Mouse (Mus musculus): ENCODE data around the gene Itgav. TPM values are rescaled to one million over a fixed set of nuclear protein-coding genes. Genes with fewer than 3 reads are reported as not detected.

The Itgav gene
- 16.1 and 16.9 TPM in 2 replicates for polyA plus RNA-seq (2015; fragmentation: Nextera tagmentation; extraction: Ambion mirVana)

DNA sequence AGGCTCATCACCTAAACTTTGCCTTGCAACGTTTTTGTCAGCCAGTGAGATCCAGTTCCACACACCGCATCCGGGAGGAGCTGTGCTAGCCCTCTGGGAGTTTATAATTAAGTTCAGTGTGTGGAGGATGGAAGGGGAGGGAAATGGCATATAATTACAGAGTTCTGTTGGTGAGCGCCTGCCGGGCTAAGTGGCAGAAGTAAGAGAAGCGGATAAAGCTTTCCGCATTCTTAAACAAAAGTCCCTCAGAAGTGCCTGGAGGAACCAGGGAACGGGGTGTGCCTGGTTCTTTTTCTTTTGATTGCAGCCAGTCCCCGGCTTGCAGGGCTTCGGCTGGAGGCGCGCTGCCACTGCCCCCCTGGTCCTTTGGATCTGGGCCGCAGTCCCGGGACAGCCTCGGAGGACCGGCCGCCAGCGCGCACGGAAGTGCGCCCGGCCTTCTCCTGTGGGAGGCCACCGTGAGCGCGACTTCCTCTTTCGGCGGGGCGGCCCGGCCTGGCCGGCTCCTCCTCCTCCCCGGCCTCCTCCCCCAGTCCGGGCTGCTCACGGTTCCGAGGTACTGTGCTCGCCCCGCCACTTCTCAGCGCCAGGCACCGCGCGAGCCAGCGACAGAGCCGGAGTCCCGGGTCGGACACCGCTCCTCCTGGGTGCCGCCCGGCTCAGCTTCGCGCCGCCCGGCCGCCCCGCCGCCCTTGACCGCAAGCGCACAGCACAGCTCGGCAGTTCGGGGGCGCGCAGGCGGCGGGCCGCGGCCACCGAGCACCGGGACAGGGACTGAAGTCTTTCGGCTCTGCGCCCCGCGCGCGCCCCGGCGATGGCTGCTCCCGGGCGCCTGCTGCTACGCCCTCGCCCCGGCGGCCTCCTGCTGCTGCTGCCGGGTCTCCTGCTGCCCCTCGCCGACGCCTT, at the start of gene Itgav:
Gene Itgav (plus strand): TSS at position 477 of the 906 bp plus-strand sequence.
- Histone ChIP-seq H3K27me3 (replicated peaks) (no peaks in the 10 kb centered on the region), H3K36me3 (replicated peaks) (no peaks in the 10 kb centered on the region), H3K4me3 (peak within 1 kb of the TSS; percentile 88), H3K9me3 (no peaks in the 10 kb centered on the region), H3K4me1 (peaks cover 20% of the 10 kb centered on the region), H3K27ac (peak within 1 kb of the TSS; percentile 79), H3K9ac (peak within 1 kb of the TSS; percentile 56), H3K4me2 (peak within 1 kb of the TSS; percentile 98)
- WGBS, result under 1% methylated on average over 81 of the region's 84 CpGs
- ATAC-seq (replicated peaks), result peak; percentile 95

- Histone ChIP-seq H3K27me3 (replicated peaks) (no peaks in the 10 kb centered on the region), H3K4me2 (no peak overlapping the region), H3K9me3 (no peaks in the 10 kb centered on the region), H3K36me3 (replicated peaks) (no peaks in the 10 kb centered on the region), H3K9ac (no peak overlapping the region), H3K27ac (no peak overlapping the region), H3K4me1 (no peaks in the 10 kb centered on the region), H3K4me3 (no peak overlapping the region)
- ATAC-seq (replicated peaks), result no peak
- WGBS, result 80% methylated on average over 7 of the region's 7 CpGs
These were observed 49.8 kb upstream of the Itgav start for GRCm38 (mm10) chr2:83674421-83674820.

DNA sequence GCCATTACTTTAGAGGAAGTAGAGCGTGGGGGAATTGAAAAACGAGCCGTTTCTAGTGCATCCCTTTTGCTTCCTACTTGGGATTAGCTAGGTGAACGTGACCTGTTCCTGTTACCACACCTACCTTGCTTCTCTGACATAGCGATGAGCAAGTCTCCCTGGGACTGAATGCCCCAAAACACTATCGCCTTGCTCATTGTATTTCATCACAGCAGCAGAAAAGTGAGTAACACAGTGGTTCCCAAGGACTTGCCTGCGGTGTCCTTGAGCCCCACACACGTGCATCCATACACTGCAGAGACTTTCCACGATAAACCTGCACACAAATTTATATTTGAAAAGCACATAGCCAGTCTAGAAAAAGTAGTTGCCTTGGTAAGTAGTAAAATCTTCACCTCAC, 49.3 kb upstream of the Itgav start:
- no peak overlapping the region for H3K27ac ChIP-seq
- no peak for ATAC-seq (replicated peaks)
- no peaks in the 10 kb centered on the region for H3K4me1 ChIP-seq
- H3K27me3 ChIP-seq (replicated peaks), result no peaks in the 10 kb centered on the region
- H3K36me3 ChIP-seq (replicated peaks), result no peaks in the 10 kb centered on the region
- H3K4me2 ChIP-seq, result no peak overlapping the region
- WGBS, result 88% methylated on average over 9 of the region's 9 CpGs
- no peaks in the 10 kb centered on the region for H3K9me3 ChIP-seq
- H3K4me3 ChIP-seq, result no peak overlapping the region
- no peak overlapping the region for H3K9ac ChIP-seq

- no peaks in the 10 kb centered on the region for H3K9me3 ChIP-seq
- H3K27me3 ChIP-seq (replicated peaks), result no peaks in the 10 kb centered on the region
- no peak overlapping the region for H3K4me3 ChIP-seq
- H3K4me2 ChIP-seq, result no peak overlapping the region
- H3K9ac ChIP-seq, result no peak overlapping the region
- H3K4me1 ChIP-seq, result no peaks in the 10 kb centered on the region
- ATAC-seq (replicated peaks), result no peak
- no peak overlapping the region for H3K27ac ChIP-seq
- 61% methylated on average over 5 of the region's 5 CpGs for WGBS
- H3K36me3 ChIP-seq (replicated peaks), result no peaks in the 10 kb centered on the region
These were observed 48.5 kb upstream of the Itgav start for GRCm38 (mm10) chr2:83675681-83676080.

DNA sequence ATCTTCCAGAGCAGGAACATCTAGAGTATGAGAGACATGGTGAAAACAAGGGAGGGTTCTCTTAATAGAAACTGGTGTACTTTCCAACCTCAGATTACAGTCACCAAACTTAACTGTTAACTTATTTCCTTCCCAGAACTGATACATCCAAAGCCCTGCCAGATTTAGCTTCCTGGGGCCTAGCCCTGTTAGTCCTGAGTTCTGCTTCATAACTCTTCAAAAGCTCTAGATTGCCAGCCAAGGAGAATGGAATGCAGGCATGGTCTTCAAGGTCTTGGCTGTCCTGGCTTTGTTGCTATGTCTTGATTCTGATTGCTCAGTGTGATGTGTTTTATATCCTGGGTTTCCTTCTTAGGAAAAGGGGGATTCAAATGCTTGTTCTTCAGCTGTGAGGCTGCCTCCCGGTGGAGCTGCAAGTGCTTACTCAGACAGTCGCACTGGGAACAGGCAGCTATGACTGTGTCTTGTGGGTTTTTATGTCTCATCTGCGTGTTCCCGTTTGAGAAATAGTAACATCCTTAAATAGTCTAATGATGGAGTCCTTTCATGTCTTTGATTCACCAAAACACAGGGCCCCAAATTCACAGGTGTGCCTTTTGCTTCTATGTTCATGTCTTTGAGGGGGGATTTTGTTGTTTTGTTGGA, 47.8 kb upstream of the Itgav start:
- no peak overlapping the region for H3K4me2 ChIP-seq

GRCm38 (mm10) chr2:83681332-83681731, 42.9 kb upstream of the Itgav start:
- no peak for ATAC-seq (replicated peaks)
- Histone ChIP-seq H3K36me3 (replicated peaks) (no peaks in the 10 kb centered on the region), H3K9ac (no peak overlapping the region), H3K27ac (no peak overlapping the region), H3K9me3 (no peaks in the 10 kb centered on the region), H3K4me2 (no peak overlapping the region), H3K4me3 (no peak overlapping the region), H3K4me1 (no peaks in the 10 kb centered on the region), H3K27me3 (replicated peaks) (no peaks in the 10 kb centered on the region)
- 91% methylated on average over 8 of the region's 8 CpGs for WGBS

More for the DNA sequence above, 47.8 kb upstream of the Itgav start:
- no peaks in the 10 kb centered on the region for H3K36me3 ChIP-seq (replicated peaks)
- no peak for ATAC-seq (replicated peaks)
- WGBS, result 93% methylated on average over 4 of the region's 4 CpGs
- no peak overlapping the region for H3K9ac ChIP-seq
- H3K27ac ChIP-seq, result no peak overlapping the region
- no peak overlapping the region for H3K4me3 ChIP-seq
- H3K9me3 ChIP-seq, result no peaks in the 10 kb centered on the region
- H3K4me1 ChIP-seq, result no peaks in the 10 kb centered on the region
- H3K27me3 ChIP-seq (replicated peaks), result no peaks in the 10 kb centered on the region

GRCm38 (mm10) chr2:83681785-83682184, 42.4 kb upstream of the Itgav start:
- Histone ChIP-seq H3K4me3 (no peak overlapping the region), H3K27me3 (replicated peaks) (no peaks in the 10 kb centered on the region), H3K4me2 (no peak overlapping the region), H3K27ac (no peak overlapping the region), H3K36me3 (replicated peaks) (no peaks in the 10 kb centered on the region), H3K4me1 (no peaks in the 10 kb centered on the region), H3K9ac (no peak overlapping the region), H3K9me3 (no peaks in the 10 kb centered on the region)
- ATAC-seq (replicated peaks), result no peak
- 93% methylated on average over 6 of the region's 6 CpGs for WGBS

GRCm38 (mm10) chr2:83682282-83682681, 41.9 kb upstream of the Itgav start:
- H3K9ac ChIP-seq, result no peak overlapping the region
- H3K4me2 ChIP-seq, result no peak overlapping the region
- no peak overlapping the region for H3K4me3 ChIP-seq
- H3K9me3 ChIP-seq, result no peaks in the 10 kb centered on the region
- ATAC-seq (replicated peaks), result no peak
- H3K36me3 ChIP-seq (replicated peaks), result no peaks in the 10 kb centered on the region
- H3K27ac ChIP-seq, result no peak overlapping the region
- WGBS, result 92% methylated on average over 8 of the region's 8 CpGs
- no peaks in the 10 kb centered on the region for H3K27me3 ChIP-seq (replicated peaks)
- H3K4me1 ChIP-seq, result no peaks in the 10 kb centered on the region

- Histone ChIP-seq H3K4me1 (no peaks in the 10 kb centered on the region), H3K9me3 (no peaks in the 10 kb centered on the region), H3K4me2 (no peak overlapping the region), H3K36me3 (replicated peaks) (no peaks in the 10 kb centered on the region), H3K27me3 (replicated peaks) (no peaks in the 10 kb centered on the region), H3K4me3 (no peak overlapping the region), H3K9ac (no peak overlapping the region), H3K27ac (no peak overlapping the region)
- no peak for ATAC-seq (replicated peaks)
- WGBS, result 89% methylated on average over 9 of the region's 9 CpGs
These were observed 40.3 kb upstream of the Itgav start for GRCm38 (mm10) chr2:83683731-83684519.

DNA sequence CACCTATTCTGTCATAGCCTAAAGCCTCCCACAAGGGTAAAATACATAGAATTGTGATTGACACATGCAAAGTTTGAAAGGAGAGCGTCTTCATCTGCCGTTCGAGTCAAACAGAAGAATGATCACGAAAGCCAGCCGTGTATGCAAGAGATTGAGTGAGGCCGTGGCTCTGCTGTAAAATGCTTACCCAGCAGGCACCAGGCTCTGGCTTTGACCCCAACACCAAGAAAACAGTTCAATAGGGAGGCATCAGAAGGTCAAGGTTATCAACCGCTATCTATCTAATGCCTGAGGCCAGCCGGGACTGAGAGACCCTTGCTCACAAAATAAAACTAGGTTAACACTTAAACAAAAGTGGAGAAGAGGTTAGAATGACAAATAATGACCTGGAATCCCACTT, 39.5 kb upstream of the Itgav start:
- Histone ChIP-seq H3K27ac (no peak overlapping the region), H3K27me3 (replicated peaks) (no peaks in the 10 kb centered on the region), H3K9ac (no peak overlapping the region), H3K4me3 (no peak overlapping the region), H3K4me2 (no peak overlapping the region), H3K4me1 (no peaks in the 10 kb centered on the region), H3K36me3 (replicated peaks) (no peaks in the 10 kb centered on the region), H3K9me3 (no peaks in the 10 kb centered on the region)
- 81% methylated on average over 8 of the region's 8 CpGs for WGBS
- 0 out of 2 replicates have a peak, but pooled peaks have one; percentile 17 for ATAC-seq (replicated peaks)

GRCm38 (mm10) chr2:83690372-83690771, 33.8 kb upstream of the Itgav start:
- no peak overlapping the region for H3K4me3 ChIP-seq
- no peak for ATAC-seq (replicated peaks)
- no peak overlapping the region for H3K4me2 ChIP-seq
- no peaks in the 10 kb centered on the region for H3K27me3 ChIP-seq (replicated peaks)
- WGBS, result 72% methylated on average over 2 of the region's 2 CpGs
- no peaks in the 10 kb centered on the region for H3K9me3 ChIP-seq
- no peaks in the 10 kb centered on the region for H3K36me3 ChIP-seq (replicated peaks)
- no peaks in the 10 kb centered on the region for H3K4me1 ChIP-seq
- H3K27ac ChIP-seq, result no peak overlapping the region
- H3K9ac ChIP-seq, result no peak overlapping the region

Data from midbrain, embryonic 15.5 days (tissue).